Mouse (Mus musculus): ENCODE measurements around the gene Glyr1. TPM values are rescaled to one million over a fixed set of nuclear protein-coding genes. Genes with fewer than 3 reads are reported as not detected.

Glyr1 gene
- polyA plus RNA-seq, 1 experiment from 2014 or later, result 120 TPM

DNA sequence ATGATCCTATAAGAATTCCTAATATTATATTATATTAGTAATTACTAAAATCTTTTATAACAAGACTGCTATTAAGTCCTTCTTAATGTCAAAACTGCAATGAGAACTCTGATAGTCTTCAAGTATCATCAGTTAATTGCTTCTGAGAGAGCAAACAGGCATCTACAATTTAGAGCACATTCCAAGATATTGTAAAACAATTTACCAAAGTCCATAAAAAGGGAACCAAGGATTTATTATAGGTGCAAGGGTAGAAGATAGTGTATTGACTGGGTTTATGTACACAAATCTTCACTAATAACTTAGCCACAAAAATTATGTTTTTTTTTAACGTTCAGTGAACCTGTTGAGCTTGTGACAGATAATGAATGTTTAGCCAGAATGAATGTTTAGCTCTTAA lies 50.7 kb downstream of the Glyr1 start:
- no peaks in the 10 kb centered on the region for H3K4me1 ChIP-seq (replicated peaks; ENCODE audit: control insufficient read depth, insufficient read depth, low read length)
- ATAC-seq (ENCODE audit: low FRiP score), result no peak
- no peak for DNase-seq (ENCODE audit: low spot score)
- no peaks in the 10 kb centered on the region for H3K27me3 ChIP-seq (ENCODE audit: control insufficient read depth, insufficient read depth, low read length)
- WGBS, result 87% methylated on average over 1 of the region's 1 CpGs
- no peak overlapping the region for H3K9ac ChIP-seq
- H3K27ac ChIP-seq, result no peak overlapping the region
- H3K4me3 ChIP-seq (replicated peaks; ENCODE audit: low read length), result no peak overlapping the region
- H3K36me3 ChIP-seq (replicated peaks; ENCODE audit: control insufficient read depth, insufficient read depth), result no peaks in the 10 kb centered on the region
- H3K9me3 ChIP-seq (ENCODE audit: control insufficient read depth, low read length), result no peaks in the 10 kb centered on the region
- no peak overlapping the region for H3K4me2 ChIP-seq (replicated peaks)

DNA sequence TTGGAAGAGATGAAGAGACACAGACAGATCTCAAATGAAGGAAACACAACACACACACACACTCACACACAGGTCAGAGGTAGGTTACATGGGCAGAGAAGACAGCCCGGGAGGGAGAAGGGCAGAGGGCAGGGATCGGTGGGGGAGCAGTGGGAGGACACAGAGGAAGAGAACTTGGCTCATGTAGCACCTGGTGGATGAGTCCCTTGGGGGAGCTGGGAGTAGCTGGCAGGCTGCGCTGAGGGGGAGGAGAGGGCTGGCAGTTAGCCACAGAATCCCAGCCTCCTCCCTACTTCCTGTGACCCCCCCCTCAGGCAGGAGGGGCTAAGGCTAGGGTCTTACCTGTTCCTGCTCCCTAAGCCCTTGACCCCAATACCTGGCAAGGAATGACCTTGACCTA lies 52.1 kb downstream of the Glyr1 start, which contains the start of gene Sept12:
Gene Sept12 (minus strand): TSS at position 300 of the 400 bp plus-strand sequence.
- WGBS, result 49% methylated on average over 3 of the region's 3 CpGs
- no peak within 1 kb of the TSS for H3K4me2 ChIP-seq (replicated peaks)
- no peaks in the 10 kb centered on the region for H3K9me3 ChIP-seq (ENCODE audit: control insufficient read depth, low read length)
- H3K4me1 ChIP-seq (replicated peaks; ENCODE audit: control insufficient read depth, insufficient read depth, low read length), result no peaks in the 10 kb centered on the region
- no peak within 1 kb of the TSS for H3K27ac ChIP-seq
- H3K4me3 ChIP-seq (replicated peaks; ENCODE audit: low read length), result no peak within 1 kb of the TSS
- H3K9ac ChIP-seq, result no peak within 1 kb of the TSS
- H3K27me3 ChIP-seq (ENCODE audit: control insufficient read depth, insufficient read depth, low read length), result no peaks in the 10 kb centered on the region
- no peak for DNase-seq (ENCODE audit: low spot score)
- no peak for ATAC-seq (ENCODE audit: low FRiP score)
- no peaks in the 10 kb centered on the region for H3K36me3 ChIP-seq (replicated peaks; ENCODE audit: control insufficient read depth, insufficient read depth)

DNA sequence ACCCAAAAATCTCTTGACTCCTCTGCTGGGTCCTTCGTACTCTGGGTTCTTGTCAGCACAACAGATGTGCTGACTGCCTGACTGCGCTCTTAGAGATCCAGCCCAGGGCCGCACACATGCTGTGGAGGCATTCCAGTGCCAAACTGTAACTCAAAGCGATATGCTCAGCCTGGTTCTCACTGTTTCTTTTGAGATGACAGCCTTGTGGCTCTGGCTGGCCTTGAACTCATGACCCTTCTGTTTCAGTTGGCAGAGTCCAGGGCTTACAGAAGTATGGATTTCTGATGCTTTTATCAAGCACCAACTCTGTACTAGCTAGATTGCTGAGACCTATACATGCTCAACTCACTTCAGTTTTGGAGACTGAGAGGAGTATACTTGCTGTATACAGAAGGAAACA lies 56.4 kb downstream of the Glyr1 start:
- Histone ChIP-seq H3K27ac (no peak overlapping the region), H3K36me3 (replicated peaks; ENCODE audit: control insufficient read depth, insufficient read depth) (no peaks in the 10 kb centered on the region), H3K4me2 (replicated peaks) (no peak overlapping the region), H3K27me3 (ENCODE audit: control insufficient read depth, insufficient read depth, low read length) (no peaks in the 10 kb centered on the region), H3K4me3 (replicated peaks; ENCODE audit: low read length) (no peak overlapping the region), H3K9ac (no peak overlapping the region), H3K9me3 (ENCODE audit: control insufficient read depth, low read length) (no peaks in the 10 kb centered on the region), H3K4me1 (replicated peaks; ENCODE audit: control insufficient read depth, insufficient read depth, low read length) (no peaks in the 10 kb centered on the region)
- WGBS, result 77% methylated on average over 4 of the region's 4 CpGs
- no peak for DNase-seq (ENCODE audit: low spot score)
- no peak for ATAC-seq (ENCODE audit: low FRiP score)

DNA sequence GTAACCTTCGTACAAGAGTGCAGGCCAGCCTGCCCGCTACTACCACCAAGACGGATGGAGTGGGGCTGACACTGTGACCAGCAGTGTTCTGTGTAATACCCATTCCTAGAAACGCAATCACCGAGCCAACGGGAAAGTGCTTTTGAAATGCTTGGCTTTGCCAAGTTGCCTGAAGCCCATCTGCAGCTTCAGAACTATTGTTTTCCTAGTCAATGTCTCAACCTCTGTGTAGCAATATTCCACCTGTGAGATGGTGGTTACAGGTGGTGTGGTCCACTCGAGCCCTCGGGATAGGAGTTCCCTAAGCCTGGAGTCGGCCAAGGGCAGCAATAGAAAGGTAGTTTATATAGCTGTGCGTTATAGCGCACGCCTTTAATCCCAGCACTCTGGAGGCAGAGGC lies 64.9 kb downstream of the Glyr1 start:
- H3K27me3 ChIP-seq (ENCODE audit: control insufficient read depth, insufficient read depth, low read length), result no peaks in the 10 kb centered on the region
- no peaks in the 10 kb centered on the region for H3K36me3 ChIP-seq (replicated peaks; ENCODE audit: control insufficient read depth, insufficient read depth)
- ATAC-seq (ENCODE audit: low FRiP score) (no peak), DNase-seq (ENCODE audit: low spot score) (no peak)
- H3K4me2 ChIP-seq (replicated peaks), result no peak overlapping the region
- WGBS, result 94% methylated on average over 12 of the region's 12 CpGs
- no peaks in the 10 kb centered on the region for H3K4me1 ChIP-seq (replicated peaks; ENCODE audit: control insufficient read depth, insufficient read depth, low read length)
- no peak overlapping the region for H3K27ac ChIP-seq
- no peak overlapping the region for H3K4me3 ChIP-seq (replicated peaks; ENCODE audit: low read length)
- no peak overlapping the region for H3K9ac ChIP-seq
- H3K9me3 ChIP-seq (ENCODE audit: control insufficient read depth, low read length), result no peaks in the 10 kb centered on the region

DNA sequence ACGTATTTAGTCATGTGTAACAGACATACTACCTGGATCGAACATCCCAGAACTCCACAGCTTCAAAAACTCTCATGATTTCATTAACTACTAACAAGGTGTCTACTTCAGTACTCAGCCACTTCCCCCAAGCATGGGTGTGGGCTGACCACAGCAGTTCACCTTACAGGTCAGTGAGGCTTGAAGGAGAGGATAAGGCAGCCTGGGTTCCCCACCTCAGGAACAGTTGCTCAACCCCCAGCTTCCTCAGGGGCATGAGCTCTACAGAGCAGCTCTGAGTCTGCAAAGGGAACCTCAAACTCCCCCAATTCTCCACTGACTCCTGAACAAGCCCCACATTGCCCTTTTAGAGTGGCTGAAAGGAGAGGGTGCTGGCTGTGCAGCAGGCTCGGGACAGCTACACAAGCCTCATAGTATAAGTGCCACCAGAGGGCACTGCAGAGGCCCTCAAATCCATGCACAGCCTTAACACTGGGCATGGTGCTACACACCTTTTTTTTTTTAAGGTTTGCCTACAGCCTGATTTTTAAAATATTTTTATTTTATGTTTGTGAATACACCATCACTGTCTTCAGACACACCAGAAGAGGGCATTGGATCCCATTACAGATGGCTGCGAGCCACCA lies 69.8 kb downstream of the Glyr1 start:
- H3K4me1 ChIP-seq (replicated peaks; ENCODE audit: control insufficient read depth, insufficient read depth, low read length), result no peaks in the 10 kb centered on the region
- no peak overlapping the region for H3K9ac ChIP-seq
- H3K4me2 ChIP-seq (replicated peaks), result no peak overlapping the region
- DNase-seq (ENCODE audit: low spot score), result peak; percentile 36
- H3K36me3 ChIP-seq (replicated peaks; ENCODE audit: control insufficient read depth, insufficient read depth), result no peaks in the 10 kb centered on the region
- no peaks in the 10 kb centered on the region for H3K9me3 ChIP-seq (ENCODE audit: control insufficient read depth, low read length)
- 72% methylated on average over 4 of the region's 4 CpGs for WGBS
- H3K4me3 ChIP-seq (replicated peaks; ENCODE audit: low read length), result no peak overlapping the region
- no peaks in the 10 kb centered on the region for H3K27me3 ChIP-seq (ENCODE audit: control insufficient read depth, insufficient read depth, low read length)
- H3K27ac ChIP-seq, result no peak overlapping the region
- ATAC-seq (ENCODE audit: low FRiP score), result no peak

DNA sequence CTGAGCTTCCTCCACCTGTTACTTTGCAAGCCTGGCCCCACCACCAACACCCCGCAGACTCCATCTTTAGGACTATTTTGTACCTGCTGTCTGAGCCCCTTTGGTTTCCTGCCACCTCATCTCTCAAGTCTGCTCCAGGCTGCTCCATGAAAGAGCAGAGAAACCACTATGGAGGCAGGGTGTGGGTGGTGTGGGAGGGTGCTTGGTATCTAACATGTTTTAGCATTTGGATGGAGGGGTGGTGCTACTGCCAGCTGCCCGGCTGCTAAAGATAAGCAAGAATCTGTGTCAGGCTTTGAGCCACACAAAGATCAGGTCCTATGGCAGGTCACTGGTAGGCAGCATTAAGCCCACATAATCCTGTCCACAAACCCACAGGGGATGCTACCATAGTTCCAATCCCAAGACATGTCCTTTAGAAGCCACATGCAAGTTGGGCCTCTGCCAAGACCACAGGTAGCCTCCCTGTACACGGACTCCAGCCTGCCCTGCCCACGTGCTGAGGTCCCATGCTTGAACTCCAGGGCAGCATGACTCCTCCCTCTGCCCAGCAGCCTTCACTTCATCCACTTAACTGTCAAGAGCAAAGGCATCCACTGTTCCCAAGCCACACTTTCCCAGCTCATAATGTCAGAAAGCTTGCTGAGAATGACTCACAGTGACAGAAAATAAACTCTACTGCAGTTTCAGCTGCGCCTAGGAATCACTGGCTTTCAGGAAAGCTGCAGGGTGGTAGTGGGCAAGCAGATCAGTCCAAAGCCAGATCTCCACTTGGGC lies 71.2 kb downstream of the Glyr1 start:
- Histone ChIP-seq H3K4me2 (replicated peaks) (no peak overlapping the region), H3K27ac (no peak overlapping the region), H3K27me3 (ENCODE audit: control insufficient read depth, insufficient read depth, low read length) (no peaks in the 10 kb centered on the region), H3K4me1 (replicated peaks; ENCODE audit: control insufficient read depth, insufficient read depth, low read length) (no peaks in the 10 kb centered on the region), H3K9ac (no peak overlapping the region), H3K9me3 (ENCODE audit: control insufficient read depth, low read length) (no peaks in the 10 kb centered on the region), H3K36me3 (replicated peaks; ENCODE audit: control insufficient read depth, insufficient read depth) (no peaks in the 10 kb centered on the region), H3K4me3 (replicated peaks; ENCODE audit: low read length) (no peak overlapping the region)
- WGBS, result 72% methylated on average over 5 of the region's 5 CpGs
- ATAC-seq (ENCODE audit: low FRiP score), result no peak
- no peak for DNase-seq (ENCODE audit: low spot score)

DNA sequence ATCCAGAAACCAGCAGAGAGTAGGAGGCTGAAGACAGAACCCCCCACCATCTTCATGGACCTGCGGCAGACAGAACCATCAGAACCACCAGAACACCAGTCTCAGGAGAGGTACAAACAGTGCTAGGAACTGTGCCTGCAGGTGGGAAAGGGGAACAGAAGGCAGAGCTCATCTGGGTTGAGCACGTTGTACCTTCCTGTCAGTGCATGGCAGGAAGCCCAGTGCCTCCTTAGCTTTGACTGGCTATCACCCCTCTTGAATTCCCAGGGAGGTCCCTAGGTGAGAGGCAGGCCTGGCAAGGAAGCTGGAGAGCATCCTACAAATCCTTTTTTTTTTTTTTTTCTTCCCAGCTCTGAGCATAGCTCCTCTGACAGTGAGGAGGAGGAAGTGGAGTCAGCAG lies 73.5 kb downstream of the Glyr1 start:
- 76% methylated on average over 2 of the region's 2 CpGs for whole genome bisulfite sequencing
- Histone ChIP-seq H3K9ac (no peak overlapping the region), H3K4me1 (replicated peaks; ENCODE audit: control insufficient read depth, insufficient read depth, low read length) (no peaks in the 10 kb centered on the region), H3K9me3 (ENCODE audit: control insufficient read depth, low read length) (no peaks in the 10 kb centered on the region), H3K4me2 (replicated peaks) (no peak overlapping the region), H3K27me3 (ENCODE audit: control insufficient read depth, insufficient read depth, low read length) (no peaks in the 10 kb centered on the region), H3K4me3 (replicated peaks; ENCODE audit: low read length) (no peak overlapping the region), H3K27ac (no peak overlapping the region), H3K36me3 (replicated peaks; ENCODE audit: control insufficient read depth, insufficient read depth) (no peaks in the 10 kb centered on the region; the same call in 1 of the 2 replicates)
- ATAC-seq (ENCODE audit: low FRiP score), result no peak
- DNase-seq (ENCODE audit: low spot score), result no peak

DNA sequence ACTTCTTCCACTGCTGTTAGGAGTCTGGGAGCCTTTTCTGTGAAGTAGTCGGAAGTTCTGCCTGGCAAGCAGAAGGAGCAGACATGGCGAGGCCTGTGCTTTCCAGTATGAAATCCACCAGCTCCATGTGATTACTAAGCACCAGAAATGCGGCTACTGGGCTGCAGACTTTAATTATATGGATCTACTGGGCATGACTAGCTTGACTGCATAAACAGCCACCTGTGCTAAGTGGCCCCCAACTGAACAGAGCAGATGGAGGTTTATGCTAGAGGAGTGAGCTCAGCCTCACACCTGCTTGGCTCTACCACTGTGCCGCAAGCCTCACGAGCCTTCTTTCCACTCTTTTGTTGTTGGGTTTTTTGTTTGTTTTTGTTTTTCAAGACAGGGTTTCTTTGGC lies 75.1 kb downstream of the Glyr1 start:
- Histone ChIP-seq H3K4me3 (replicated peaks; ENCODE audit: low read length) (no peak overlapping the region), H3K36me3 (replicated peaks; ENCODE audit: control insufficient read depth, insufficient read depth) (no peaks in the 10 kb centered on the region; the same call in 1 of the 2 replicates), H3K4me2 (replicated peaks) (no peak overlapping the region), H3K9me3 (ENCODE audit: control insufficient read depth, low read length) (no peaks in the 10 kb centered on the region), H3K9ac (no peak overlapping the region), H3K27ac (no peak overlapping the region), H3K27me3 (ENCODE audit: control insufficient read depth, insufficient read depth, low read length) (no peaks in the 10 kb centered on the region), H3K4me1 (replicated peaks; ENCODE audit: control insufficient read depth, insufficient read depth, low read length) (no peaks in the 10 kb centered on the region)
- ATAC-seq (ENCODE audit: low FRiP score) (no peak), DNase-seq (ENCODE audit: low spot score) (no peak)
- WGBS, result 83% methylated on average over 5 of the region's 5 CpGs

DNA sequence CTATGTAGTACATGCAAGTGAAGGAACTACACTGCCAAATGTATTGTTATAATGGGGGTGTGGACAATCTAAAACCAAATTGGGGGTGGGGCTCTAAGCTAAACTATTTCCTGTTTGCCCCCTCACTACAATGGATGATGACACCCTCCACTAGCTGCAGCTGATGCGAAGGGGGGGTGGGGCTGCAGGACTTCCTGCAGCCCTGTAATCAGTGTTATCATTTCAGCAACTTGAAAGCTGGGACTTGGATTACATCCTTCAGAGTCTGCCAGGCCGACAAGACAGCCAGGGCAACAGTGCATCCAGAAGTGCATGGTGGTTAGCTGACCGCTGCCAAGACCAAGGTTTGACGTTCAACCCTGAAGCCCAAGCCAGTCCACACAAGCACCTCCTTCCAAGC lies 78.0 kb downstream of the Glyr1 start:
- DNase-seq (ENCODE audit: low spot score) (no peak), ATAC-seq (ENCODE audit: low FRiP score) (no peak)
- Histone ChIP-seq H3K9ac (no peak overlapping the region), H3K4me3 (replicated peaks; ENCODE audit: low read length) (no peak overlapping the region), H3K9me3 (ENCODE audit: control insufficient read depth, low read length) (no peaks in the 10 kb centered on the region), H3K4me2 (replicated peaks) (no peak overlapping the region), H3K27ac (no peak overlapping the region), H3K36me3 (replicated peaks; ENCODE audit: control insufficient read depth, insufficient read depth) (peaks cover 5% of the 10 kb centered on the region; the same call in 1 of the 2 replicates), H3K27me3 (ENCODE audit: control insufficient read depth, insufficient read depth, low read length) (no peaks in the 10 kb centered on the region), H3K4me1 (replicated peaks; ENCODE audit: control insufficient read depth, insufficient read depth, low read length) (no peaks in the 10 kb centered on the region)
- 86% methylated on average over 4 of the region's 4 CpGs for WGBS

All from hindbrain, embryonic 14.5 days (tissue).